Mouse (Mus musculus) brown adipose tissue, adult 24 weeks (tissue): Measurements from ENCODE around the gene Nt5c1b. TPM values are rescaled to one million over a fixed set of nuclear protein-coding genes. Genes with fewer than 3 reads are reported as not detected.

Experiments
- H3K27ac ChIP-seq: fragments of 200-500 bp; replicated peaks from 2 replicates; pipeline ENCODE4 v1.5.1; 2012; ENCODE audit warnings: low read depth, mild to moderate bottlenecking, low read length
- H3K4me1 ChIP-seq: fragments of 200-500 bp; 2 replicates; pipeline ENCODE4 v1.6.1; 2012; ENCODE audit warnings: low read length, mixed read lengths; ENCODE audit not compliant: control insufficient read depth, insufficient read depth, insufficient read length
- H3K4me3 ChIP-seq: fragments of 200-500 bp; 2 replicates; pipeline ENCODE4 v1.5.1; 2012; ENCODE audit warnings: low read depth, mild to moderate bottlenecking, low read length, moderate library complexity; ENCODE audit not compliant: insufficient read depth
- polyA plus RNA-seq: library from polyadenylated mRNA; stranded (reverse); fragments of >200 nt; gene quantifications from 2 replicates; pipeline ENCODE4 v1.2.4, GENCODE M21; 2012; ENCODE audit not compliant: missing spikeins, insufficient read depth, insufficient read length

Nt5c1b gene
- polyA plus RNA-seq, 1 experiment = not detected

DNA sequence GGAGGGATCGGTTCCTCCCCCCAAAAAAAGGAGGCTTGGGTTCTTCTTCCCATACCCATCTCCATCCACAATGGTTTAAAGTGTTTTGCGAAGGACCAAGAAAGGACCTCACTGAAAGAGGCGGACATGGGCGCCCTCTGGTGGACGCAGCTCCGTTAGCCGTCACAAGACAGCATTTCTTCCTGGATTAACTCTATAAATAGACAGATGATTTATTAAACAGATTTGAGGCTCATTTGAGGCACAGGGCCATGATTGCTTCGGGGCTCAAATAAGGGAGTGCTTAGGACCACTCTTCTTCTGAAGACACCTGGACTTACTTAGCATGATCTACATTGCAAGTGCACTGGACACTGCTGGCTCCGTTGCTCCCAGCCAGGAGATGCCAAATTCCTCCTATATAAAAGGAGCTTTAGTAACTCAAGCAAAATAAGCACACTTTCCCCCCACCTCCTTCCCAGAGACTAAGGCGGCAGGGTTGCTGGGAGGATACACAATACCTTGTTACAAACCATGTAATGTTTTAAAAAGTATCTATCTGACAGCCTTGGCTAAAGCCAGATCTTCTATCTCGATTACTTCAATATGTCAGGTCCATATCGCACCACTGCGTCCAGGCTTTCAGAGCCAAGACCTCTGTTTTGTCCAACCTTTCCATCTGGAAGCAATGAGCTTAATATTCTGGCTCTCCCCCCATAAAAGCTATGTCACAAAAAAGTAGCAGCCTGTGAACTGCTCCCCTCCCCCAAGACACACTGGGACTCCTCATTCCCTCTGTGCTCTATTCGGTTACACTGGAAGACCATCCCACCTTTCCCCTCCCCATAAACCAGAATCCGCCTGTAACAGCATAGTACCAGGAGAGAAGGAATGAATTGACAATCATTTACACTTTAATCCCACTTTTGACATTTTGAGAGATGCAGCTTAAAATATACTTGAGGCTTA, 68.6 kb downstream of the Nt5c1b start:
- Histone ChIP-seq H3K4me1 (no peaks in the 10 kb centered on the region), H3K4me3 (no peak overlapping the region), H3K27ac (no peak overlapping the region)

Other genes starting within 250 kb of the Nt5c1b start
- 39.8 and 51.9 TPM in 2 replicates for gene Rdh14, start 20.8 kb downstream of the Nt5c1b start, polyA plus RNA-seq